Mouse (Mus musculus) cerebellum, adult 2 months (tissue): ENCODE measurements around the gene Fam83d.

Experiments used
- CTCF ChIP-seq: fragments of 200-500 bp; IDR thresholded peaks from 2 replicates; pipeline ENCODE4 v1.5.1; 2011; ENCODE audit warnings: low read depth, mild to moderate bottlenecking, control low read depth, low read length, moderate library complexity, borderline replicate concordance; ENCODE audit not compliant: insufficient read depth
- POLR2A ChIP-seq: fragments of 200-500 bp; IDR thresholded peaks from 2 replicates; pipeline ENCODE4 v1.6.1; 2011; ENCODE audit warnings: low read length, control low read depth, borderline replicate concordance; ENCODE audit not compliant: insufficient read depth

- TF ChIP-seq CTCF (no peak), POLR2A (no peak)
These were observed 32.9 kb downstream of the Fam83d start for GRCm38 (mm10) chr2:158800788-158801187.
